Mouse (Mus musculus) right cerebral cortex, postnatal 36 days (tissue): ENCODE measurements around the gene Tent2.
"Not testable (repeated sequence)": the region's sequence is repeated elsewhere in the genome, so short reads cannot be mapped to it uniquely, and the experiment has no call there.

ENCODE experiments used
- DNase-seq, 2 experiments: peaks; one replicate each; pipeline ENCODE4 v3.0.0; 2022; ENCODE audit warnings: low spot score in 2 of 2, mixed read lengths in 1 of 2

Gene Tent2

GRCm38 (mm10) chr13:93191831-93192645, at the start of gene Tent2:
Gene Tent2, minus strand, starts transcription at chr13:93192385.
- DNase-seq = peak; percentile 94 to 95

- DNase-seq = no peak
Measured at GRCm38 (mm10) chr13:93241180-93241579, 49.0 kb upstream of the Tent2 start.

GRCm38 (mm10) chr13:93239561-93239960, 47.4 kb upstream of the Tent2 start:
- DNase-seq = no peak

GRCm38 (mm10) chr13:93239134-93239533, 46.9 kb upstream of the Tent2 start:
- DNase-seq = no peak

GRCm38 (mm10) chr13:93237677-93238398, 45.7 kb upstream of the Tent2 start:
- DNase-seq = no peak

- DNase-seq = no peak
Measured at GRCm38 (mm10) chr13:93234267-93235039, 42.3 kb upstream of the Tent2 start.

GRCm38 (mm10) chr13:93232335-93232734, 40.1 kb upstream of the Tent2 start:
- DNase-seq = no peak

- no peak for DNase-seq
Measured at GRCm38 (mm10) chr13:93231016-93231415, 38.8 kb upstream of the Tent2 start.

GRCm38 (mm10) chr13:93211741-93212140, 19.6 kb upstream of the Tent2 start:
- DNase-seq = peak; percentile 15 to 35

- no peak for DNase-seq
Measured at GRCm38 (mm10) chr13:93192646-93193026, 451 bp upstream of the Tent2 start.

- no peak for DNase-seq
Measured at GRCm38 (mm10) chr13:93189416-93189815, 2.8 kb downstream of the Tent2 start.

- DNase-seq = no peak
Measured at GRCm38 (mm10) chr13:93188738-93189137, 3.4 kb downstream of the Tent2 start.

GRCm38 (mm10) chr13:93187792-93188191, 4.4 kb downstream of the Tent2 start:
- not testable (repeated sequence) for DNase-seq

GRCm38 (mm10) chr13:93180351-93180750, 11.8 kb downstream of the Tent2 start:
- DNase-seq = no peak

GRCm38 (mm10) chr13:93179522-93179921, 12.7 kb downstream of the Tent2 start:
- DNase-seq = no peak

- DNase-seq = no peak
Measured at GRCm38 (mm10) chr13:93177571-93177970, 14.6 kb downstream of the Tent2 start.

- no peak for DNase-seq
Measured at GRCm38 (mm10) chr13:93163303-93163702, 28.9 kb downstream of the Tent2 start.

- no peak for DNase-seq
Measured at GRCm38 (mm10) chr13:93162456-93162855, 29.7 kb downstream of the Tent2 start.

GRCm38 (mm10) chr13:93158261-93158660, 33.9 kb downstream of the Tent2 start:
- no peak for DNase-seq

GRCm38 (mm10) chr13:93153280-93153679, 38.9 kb downstream of the Tent2 start:
- no peak for DNase-seq

GRCm38 (mm10) chr13:93144336-93145167, 47.6 kb downstream of the Tent2 start, which contains the start of gene Cmya5:
Gene Cmya5, minus strand, starts transcription at chr13:93144724.
- DNase-seq = peak; percentile 71 to 72
